Mouse (Mus musculus) MEL (cell line): ENCODE data around the gene Emilin2. TPM values are rescaled to one million over a fixed set of nuclear protein-coding genes. Genes with fewer than 3 reads are reported as not detected.

Source experiments
- DNase-seq: peaks from one replicate; pipeline ENCODE4 v3.0.0; 2011; ENCODE audit warnings: low read depth, low spot score
- H3K27ac ChIP-seq: 2 replicates; pipeline ENCODE4 v1.5.1; 2012; ENCODE audit warnings: low read depth, mild to moderate bottlenecking, control low read depth, low read length, moderate library complexity; ENCODE audit not compliant: control insufficient read depth
- H3K27me3 ChIP-seq, 2 experiments: fragments of 150-350 bp in 1 of 2; sonication (generic) in 1 of 2; 2 replicates each; pipeline ENCODE4 v1.6.1; 2012; ENCODE audit warnings: low read length in 2 of 2, mild to moderate bottlenecking in 2 of 2, improper control_type of control experiment in 1 of 2, moderate library complexity in 1 of 2; ENCODE audit not compliant: insufficient read depth in 2 of 2, control insufficient read depth in 1 of 2
- H3K36me3 ChIP-seq, 2 experiments: 2 replicates each; pipeline ENCODE4 v1.6.1; 2012 to 2014; ENCODE audit warnings: low read length in 2 of 2, improper control_type of control experiment in 1 of 2, inconsistent platforms in 1 of 2, mild to moderate bottlenecking in 1 of 2; ENCODE audit not compliant: insufficient read depth in 2 of 2, control insufficient read depth in 1 of 2
- H3K4me1 ChIP-seq, 2 experiments: fragments of 150-350 bp in 1 of 2; sonication (generic) in 1 of 2; 2 replicates each; pipeline ENCODE4 v1.6.1; 2012; ENCODE audit warnings: low read length in 2 of 2, improper control_type of control experiment in 1 of 2, mild to moderate bottlenecking in 1 of 2; ENCODE audit not compliant: insufficient read depth in 2 of 2, control insufficient read depth in 1 of 2
- H3K4me3 ChIP-seq, 2 experiments: fragments of 150-350 bp in 1 of 2; sonication (generic) in 1 of 2; 2 replicates each; pipeline ENCODE4 v1.5.1; 2012; ENCODE audit warnings: low read depth in 2 of 2, low read length in 2 of 2, mild to moderate bottlenecking in 2 of 2, moderate library complexity in 2 of 2, control low read depth in 1 of 2, improper control_type of control experiment in 1 of 2; ENCODE audit not compliant: control insufficient read depth in 1 of 2, insufficient read depth in 1 of 2
- H3K79me2 ChIP-seq: 2 replicates; pipeline ENCODE4 v1.6.1; 2012; ENCODE audit warnings: mild to moderate bottlenecking, low read length, moderate library complexity; ENCODE audit not compliant: control insufficient read depth, poor library complexity, insufficient read depth
- H3K9ac ChIP-seq: 2 replicates; pipeline ENCODE4 v1.6.1; 2012; ENCODE audit warnings: low read depth, mild to moderate bottlenecking, control low read depth, low read length, moderate library complexity; ENCODE audit not compliant: control insufficient read depth, poor library complexity, severe bottlenecking
- H3K9me3 ChIP-seq: fragments of 150-350 bp; sonication (generic); replicated peaks from 2 replicates; pipeline ENCODE4 v1.6.1; 2012; ENCODE audit warnings: mild to moderate bottlenecking, low read length, improper control_type of control experiment, moderate library complexity; ENCODE audit not compliant: insufficient read depth
- CHD1 ChIP-seq: IDR thresholded peaks from 2 replicates; pipeline ENCODE4 v1.6.1; 2012; ENCODE audit warnings: low read depth, mild to moderate bottlenecking, inconsistent platforms, low read length, improper control_type of control experiment
- CHD2 ChIP-seq: IDR thresholded peaks from 2 replicates; pipeline ENCODE4 v1.6.1; 2011; ENCODE audit warnings: low read length, improper control_type of control experiment
- CTCF ChIP-seq, 3 experiments: IDR thresholded peaks in 2 of 3; conservative IDR thresholded peaks in 1 of 3; 2 replicates each; pipeline ENCODE4 v1.5.1; 2011 to 2012; ENCODE audit warnings: low read length in 3 of 3, low read depth in 2 of 3, mild to moderate bottlenecking in 2 of 3, improper control_type of control experiment in 1 of 3, inconsistent platforms in 1 of 3, mixed read lengths in 1 of 3, moderate library complexity in 1 of 3; ENCODE audit not compliant: control insufficient read depth in 1 of 3, insufficient read depth in 1 of 3, poor library complexity in 1 of 3, severe bottlenecking in 1 of 3
- ELF1 ChIP-seq: IDR thresholded peaks from 2 replicates; pipeline ENCODE4 v1.6.1; 2014; ENCODE audit warnings: low read depth, mild to moderate bottlenecking, inconsistent platforms, low read length, improper control_type of control experiment, moderate library complexity
- ETS1 ChIP-seq: IDR thresholded peaks from 2 replicates; pipeline ENCODE4 v1.6.1; 2012; ENCODE audit warnings: low read depth, mild to moderate bottlenecking, inconsistent platforms, low read length, improper control_type of control experiment, moderate library complexity
- GABPA ChIP-seq: IDR thresholded peaks from 2 replicates; pipeline ENCODE4 v1.6.1; 2012; ENCODE audit warnings: low read depth, mild to moderate bottlenecking, inconsistent platforms, low read length, improper control_type of control experiment, moderate library complexity
- HCFC1 ChIP-seq: IDR thresholded peaks from 2 replicates; pipeline ENCODE4 v1.6.1; 2012; ENCODE audit warnings: low read depth, mild to moderate bottlenecking, inconsistent platforms, low read length, improper control_type of control experiment, moderate library complexity
- KAT2A ChIP-seq: conservative IDR thresholded peaks from 2 replicates; pipeline ENCODE4 v1.6.1; 2012; ENCODE audit warnings: low read depth, low read length, improper control_type of control experiment, inconsistent platforms
- MAX ChIP-seq: IDR thresholded peaks from 2 replicates; pipeline ENCODE4 v1.6.1; 2011; ENCODE audit warnings: low read length, improper control_type of control experiment
- MAZ ChIP-seq: IDR thresholded peaks from 2 replicates; pipeline ENCODE4 v1.6.1; 2012; ENCODE audit warnings: low read depth, mild to moderate bottlenecking, inconsistent platforms, low read length, improper control_type of control experiment
- MXI1 ChIP-seq: IDR thresholded peaks from 2 replicates; pipeline ENCODE4 v1.6.1; 2011; ENCODE audit warnings: mild to moderate bottlenecking, low read depth, low read length, improper control_type of control experiment
- MYB ChIP-seq: IDR thresholded peaks from 2 replicates; pipeline ENCODE4 v1.6.1; 2011; ENCODE audit warnings: mild to moderate bottlenecking, low read depth, low read length, improper control_type of control experiment
- MYC ChIP-seq: IDR thresholded peaks from 2 replicates; pipeline ENCODE4 v1.6.1; 2011; ENCODE audit warnings: low read depth, mild to moderate bottlenecking, low read length, improper control_type of control experiment, moderate library complexity
- NRF1 ChIP-seq: IDR thresholded peaks from 2 replicates; pipeline ENCODE4 v1.6.1; 2014; ENCODE audit warnings: low read depth, mild to moderate bottlenecking, inconsistent platforms, low read length, improper control_type of control experiment, moderate library complexity; ENCODE audit not compliant: poor library complexity, insufficient read depth, severe bottlenecking
- POLR2AphosphoS5 ChIP-seq: IDR thresholded peaks from 2 replicates; pipeline ENCODE4 v1.6.1; 2012; ENCODE audit warnings: low read depth, borderline replicate concordance, mild to moderate bottlenecking, inconsistent platforms, low read length, moderate library complexity, mixed read lengths
- RAD21 ChIP-seq: IDR thresholded peaks from 2 replicates; pipeline ENCODE4 v1.6.1; 2011; ENCODE audit warnings: mild to moderate bottlenecking, low read depth, low read length, improper control_type of control experiment
- SIN3A ChIP-seq: IDR thresholded peaks from 2 replicates; pipeline ENCODE4 v1.6.1; 2012; ENCODE audit warnings: low read length, improper control_type of control experiment, inconsistent platforms
- SMC3 ChIP-seq: IDR thresholded peaks from 2 replicates; pipeline ENCODE4 v1.6.1; 2011; ENCODE audit warnings: low read depth, low read length, improper control_type of control experiment
- TBP ChIP-seq: IDR thresholded peaks from 2 replicates; pipeline ENCODE4 v1.8.0; 2011; ENCODE audit warnings: low read depth, low read length, improper control_type of control experiment
- USF1 ChIP-seq: IDR thresholded peaks from 2 replicates; pipeline ENCODE4 v1.6.1; 2014; ENCODE audit warnings: low read depth, mild to moderate bottlenecking, inconsistent platforms, low read length, improper control_type of control experiment, moderate library complexity
- ZC3H11A ChIP-seq: IDR thresholded peaks from 2 replicates; pipeline ENCODE4 v1.6.1; 2012; ENCODE audit warnings: low read depth, mild to moderate bottlenecking, inconsistent platforms, low read length, improper control_type of control experiment
- ZMIZ1 ChIP-seq: IDR thresholded peaks from 2 replicates; pipeline ENCODE4 v1.6.1; 2012; ENCODE audit warnings: low read depth, mild to moderate bottlenecking, inconsistent platforms, low read length, improper control_type of control experiment, moderate library complexity
- ZNF384 ChIP-seq: IDR thresholded peaks from 2 replicates; pipeline ENCODE4 v1.6.1; 2012; ENCODE audit warnings: low read depth, mild to moderate bottlenecking, inconsistent platforms, low read length, improper control_type of control experiment
- polyA plus RNA-seq, 2 experiments: library from polyadenylated mRNA; stranded (reverse) in 1 of 2; unstranded in 1 of 2; fragments of >175 nt in 1 of 2; fragments of >200 nt in 1 of 2; gene quantifications; 2 replicates each; pipeline versions ENCODE4 v1.2.1 to v1.2.4; 2012; ENCODE audit warnings: low replicate concordance in 2 of 2, low read depth in 1 of 2; ENCODE audit not compliant: insufficient read length in 2 of 2, insufficient read depth in 1 of 2, missing spikeins in 1 of 2
- total RNA-seq: library from RNA; depleted of rRNA; stranded (reverse); fragments of 300-350 nt; gene quantifications from 2 replicates; pipeline ENCODE4 v1.2.3, GENCODE M21; 2012

Gene Emilin2
- total and polyA plus RNA-seq, 3 experiments, result 37.4 to 95.5 (median 92.6) TPM

DNA sequence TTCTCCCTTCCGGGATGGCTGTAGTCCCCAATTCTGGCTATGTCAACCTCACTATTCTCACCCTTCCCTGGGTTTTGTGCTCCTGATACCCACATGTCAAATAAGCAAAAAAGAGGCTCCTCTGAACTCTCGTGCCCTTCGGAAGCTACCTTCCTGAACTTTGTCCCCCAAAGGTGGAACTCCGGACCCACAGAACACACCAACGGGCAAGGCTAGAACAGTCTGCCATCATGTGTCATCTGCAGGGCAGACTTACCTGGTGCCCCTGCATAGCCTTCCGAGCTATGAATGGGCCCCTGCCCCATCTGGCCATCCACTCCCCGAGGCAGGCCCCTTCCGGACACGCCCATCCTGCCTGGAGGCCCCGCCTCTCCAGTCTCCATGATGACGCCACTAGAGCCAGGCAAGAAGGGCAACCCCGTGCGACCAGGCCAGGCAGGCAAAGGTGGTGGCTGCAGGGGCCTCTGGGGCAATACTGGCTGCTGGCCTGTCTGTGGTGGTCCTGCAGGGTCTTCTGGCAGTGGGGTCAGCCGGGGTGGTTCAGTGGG lies 55.6 kb downstream of the Emilin2 start:
- Histone ChIP-seq H3K79me2 (peaks cover 2% of the 10 kb centered on the region; the same call in 1 of the 2 replicates), H3K36me3 (peaks cover 4 to 36% of the 10 kb centered on the region in 2 experiments), H3K27me3 (no peaks in the 10 kb centered on the region), H3K4me3 (no peak overlapping the region), H3K4me1 (peaks cover 17 to 40% of the 10 kb centered on the region in 2 experiments), H3K27ac (peak overlapping the region; percentile 89), H3K9me3 (no peaks in the 10 kb centered on the region), H3K9ac (no peak overlapping the region)
- TF ChIP-seq NRF1, result no peak
- TF ChIP-seq GABPA, result no peak
- TF ChIP-seq CHD2, result no peak
- TF ChIP-seq MYC, result no peak
- no peak for TF ChIP-seq ZMIZ1
- TF ChIP-seq MYB, result no peak
- no peak for TF ChIP-seq HCFC1
- TF ChIP-seq USF1, result no peak
- no peak for TF ChIP-seq KAT2A
- TF ChIP-seq POLR2AphosphoS5, result no peak
- TF ChIP-seq TBP, result no peak
- TF ChIP-seq SIN3A, result no peak
- no peak for TF ChIP-seq ZC3H11A
- no peak for TF ChIP-seq SMC3
- no peak for TF ChIP-seq CHD1
- TF ChIP-seq ZNF384, result no peak
- TF ChIP-seq MAZ, result no peak
- DNase-seq, result no peak

DNA sequence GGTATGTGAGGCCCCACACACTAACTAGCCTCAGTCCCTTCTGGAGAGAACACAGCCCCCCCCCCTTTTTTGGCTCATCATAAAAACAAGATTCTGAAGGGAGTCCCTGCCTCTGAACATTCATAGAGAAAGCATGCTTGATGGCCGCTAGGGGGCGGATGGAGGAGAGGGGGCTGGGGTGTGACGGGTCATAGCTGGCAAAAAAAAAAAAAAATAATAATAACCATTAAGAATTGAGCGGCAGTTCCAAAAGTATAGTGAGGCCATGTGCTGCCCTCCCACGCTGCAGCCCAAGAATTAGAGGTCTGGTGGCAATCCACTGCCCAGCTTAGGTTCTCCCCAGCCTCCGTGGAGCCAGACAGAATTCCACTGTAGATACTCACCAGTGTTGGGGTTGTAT lies 57.0 kb downstream of the Emilin2 start:
- DNase-seq, result peak; percentile 71
- peak; percentile 35 to 78 (median 60); a peak in 5 of 6 replicates for TF ChIP-seq CTCF (IDR thresholded peaks at IDR 0.05 in 2 of 3, conservative IDR thresholded peaks at IDR 0.05 in 1 of 3; ENCODE audit: control insufficient read depth in 1 of 3, insufficient read depth in 1 of 3, low read depth in 2 of 3, low read length in 3 of 3, poor library complexity in 1 of 3, severe bottlenecking in 1 of 3)
- no peak for TF ChIP-seq HCFC1
- TF ChIP-seq MAX, result peak; percentile 15; the same call in 1 of the 2 replicates
- TF ChIP-seq ZC3H11A, result peak; percentile 58
- no peak for TF ChIP-seq MXI1
- no peak for TF ChIP-seq POLR2AphosphoS5
- TF ChIP-seq ZNF384, result peak; percentile 71
- TF ChIP-seq TBP, result no peak
- peak; percentile 44 for TF ChIP-seq RAD21
- peak; percentile 66 for TF ChIP-seq SMC3
- no peak for TF ChIP-seq ETS1
- TF ChIP-seq ELF1, result no peak
- Histone ChIP-seq H3K36me3 (peaks cover 4 to 34% of the 10 kb centered on the region in 2 experiments), H3K79me2 (peaks cover 2% of the 10 kb centered on the region; the same call in 1 of the 2 replicates), H3K4me1 (peaks cover 17 to 34% of the 10 kb centered on the region in 2 experiments), H3K9me3 (no peaks in the 10 kb centered on the region), H3K9ac (no peak overlapping the region), H3K4me3 (no peak overlapping the region), H3K27ac (peak overlapping the region; percentile 16), H3K27me3 (no peaks in the 10 kb centered on the region)
